Mouse (Mus musculus): ENCODE measurements around the gene Tmem125. TPM values are rescaled to one million over a fixed set of nuclear protein-coding genes. Genes with fewer than 3 reads are reported as not detected.

The Tmem125 gene
- polyA plus RNA-seq, 1 experiment from 2014 or later: 1.9 TPM

GRCm38 (mm10) chr4:118535610-118536009, 8.2 kb downstream of the Tmem125 start:
- 70% methylated on average over 6 of the region's 6 CpGs for WGBS (ENCODE audit: insufficient replicate concordance)
- H3K9me3 ChIP-seq (replicated peaks): no peaks in the 10 kb centered on the region
- no peak overlapping the region for H3K9ac ChIP-seq
- no peaks in the 10 kb centered on the region for H3K27me3 ChIP-seq
- H3K4me2 ChIP-seq: no peak overlapping the region
- H3K27ac ChIP-seq (replicated peaks): no peak overlapping the region
- H3K4me3 ChIP-seq (replicated peaks): no peak overlapping the region
- H3K36me3 ChIP-seq (replicated peaks): no peaks in the 10 kb centered on the region
- ATAC-seq (ENCODE audit: insufficient read depth): no peak
- no peaks in the 10 kb centered on the region for H3K4me1 ChIP-seq (replicated peaks)

GRCm38 (mm10) chr4:118533605-118534004, 10.2 kb downstream of the Tmem125 start:
- Histone ChIP-seq H3K9me3 (replicated peaks) (no peaks in the 10 kb centered on the region), H3K36me3 (replicated peaks) (no peaks in the 10 kb centered on the region), H3K9ac (no peak overlapping the region), H3K27ac (replicated peaks) (no peak overlapping the region), H3K4me2 (no peak overlapping the region), H3K4me1 (replicated peaks) (no peaks in the 10 kb centered on the region), H3K4me3 (replicated peaks) (no peak overlapping the region), H3K27me3 (no peaks in the 10 kb centered on the region)
- no peak for ATAC-seq (ENCODE audit: insufficient read depth)
- 42% methylated on average over 7 of the region's 7 CpGs for WGBS (ENCODE audit: insufficient replicate concordance)

- no peak overlapping the region for H3K9ac ChIP-seq
- no peak overlapping the region for H3K4me2 ChIP-seq
- no peak overlapping the region for H3K27ac ChIP-seq (replicated peaks)
- H3K27me3 ChIP-seq: no peaks in the 10 kb centered on the region
- no peak for ATAC-seq (ENCODE audit: insufficient read depth)
- no peaks in the 10 kb centered on the region for H3K9me3 ChIP-seq (replicated peaks)
- WGBS (ENCODE audit: insufficient replicate concordance): 23% methylated on average over 3 of the region's 4 CpGs
- no peaks in the 10 kb centered on the region for H3K36me3 ChIP-seq (replicated peaks)
- H3K4me1 ChIP-seq (replicated peaks): no peaks in the 10 kb centered on the region
- no peak overlapping the region for H3K4me3 ChIP-seq (replicated peaks)
Measured at GRCm38 (mm10) chr4:118533156-118533555, 10.7 kb downstream of the Tmem125 start.

GRCm38 (mm10) chr4:118532663-118533062, 11.2 kb downstream of the Tmem125 start:
- no peak overlapping the region for H3K4me2 ChIP-seq
- WGBS (ENCODE audit: insufficient replicate concordance): 43% methylated on average over 5 of the region's 5 CpGs
- H3K36me3 ChIP-seq (replicated peaks): no peaks in the 10 kb centered on the region
- H3K9ac ChIP-seq: no peak overlapping the region
- no peak overlapping the region for H3K27ac ChIP-seq (replicated peaks)
- H3K4me3 ChIP-seq (replicated peaks): no peak overlapping the region
- H3K27me3 ChIP-seq: no peaks in the 10 kb centered on the region
- no peaks in the 10 kb centered on the region for H3K4me1 ChIP-seq (replicated peaks)
- ATAC-seq (ENCODE audit: insufficient read depth): no peak
- no peaks in the 10 kb centered on the region for H3K9me3 ChIP-seq (replicated peaks)

- ATAC-seq (ENCODE audit: insufficient read depth): no peak
- peak overlapping the region; percentile 33; the same call in 1 of the 2 replicates for H3K4me2 ChIP-seq
- no peaks in the 10 kb centered on the region for H3K36me3 ChIP-seq (replicated peaks)
- peaks cover 3% of the 10 kb centered on the region; the same call in 1 of the 2 replicates for H3K4me1 ChIP-seq (replicated peaks)
- WGBS (ENCODE audit: insufficient replicate concordance): 61% methylated on average over 6 of the region's 6 CpGs
- H3K27ac ChIP-seq (replicated peaks): no peak overlapping the region
- H3K9ac ChIP-seq: no peak overlapping the region
- H3K4me3 ChIP-seq (replicated peaks): no peak overlapping the region
- no peaks in the 10 kb centered on the region for H3K27me3 ChIP-seq
- no peaks in the 10 kb centered on the region for H3K9me3 ChIP-seq (replicated peaks)
Measured at GRCm38 (mm10) chr4:118527720-118528119, 16.1 kb downstream of the Tmem125 start.

- Histone ChIP-seq H3K9ac (no peak overlapping the region), H3K4me1 (replicated peaks) (peaks cover 3% of the 10 kb centered on the region; the same call in 1 of the 2 replicates), H3K36me3 (replicated peaks) (no peaks in the 10 kb centered on the region), H3K4me3 (replicated peaks) (peak overlapping the region; percentile 25), H3K9me3 (replicated peaks) (no peaks in the 10 kb centered on the region), H3K4me2 (peak overlapping the region; percentile 33), H3K27me3 (no peaks in the 10 kb centered on the region), H3K27ac (replicated peaks) (peak overlapping the region; percentile 55; the same call in 1 of the 2 replicates)
- WGBS (ENCODE audit: insufficient replicate concordance): 49% methylated on average over 5 of the region's 5 CpGs
- ATAC-seq (ENCODE audit: insufficient read depth): no peak
Measured at GRCm38 (mm10) chr4:118527335-118527681, 16.5 kb downstream of the Tmem125 start.

- Histone ChIP-seq H3K27me3 (no peaks in the 10 kb centered on the region), H3K27ac (replicated peaks) (peak within 1 kb of the TSS; percentile 55; the same call in 1 of the 2 replicates), H3K4me2 (peak within 1 kb of the TSS; percentile 33), H3K9ac (no peak within 1 kb of the TSS), H3K36me3 (replicated peaks) (no peaks in the 10 kb centered on the region), H3K9me3 (replicated peaks) (no peaks in the 10 kb centered on the region), H3K4me1 (replicated peaks) (peaks cover 3% of the 10 kb centered on the region; the same call in 1 of the 2 replicates), H3K4me3 (replicated peaks) (peak within 1 kb of the TSS; percentile 25)
- WGBS (ENCODE audit: insufficient replicate concordance): 46% methylated on average over 17 of the region's 17 CpGs
- peak; percentile 58 for ATAC-seq (ENCODE audit: insufficient read depth)
Measured at GRCm38 (mm10) chr4:118526408-118527334, 17.2 kb downstream of the Tmem125 start, which contains the start of gene 2610528J11Rik. 2610528J11Rik (plus strand) TSS chr4:118526999.

- no peak overlapping the region for H3K27ac ChIP-seq (replicated peaks)
- 39% methylated on average over 3 of the region's 3 CpGs for WGBS (ENCODE audit: insufficient replicate concordance)
- H3K36me3 ChIP-seq (replicated peaks): no peaks in the 10 kb centered on the region
- ATAC-seq (ENCODE audit: insufficient read depth): no peak
- H3K9ac ChIP-seq: no peak overlapping the region
- no peak overlapping the region for H3K4me2 ChIP-seq
- no peaks in the 10 kb centered on the region for H3K9me3 ChIP-seq (replicated peaks)
- peaks cover 3% of the 10 kb centered on the region; the same call in 1 of the 2 replicates for H3K4me1 ChIP-seq (replicated peaks)
- H3K4me3 ChIP-seq (replicated peaks): no peak overlapping the region
- no peaks in the 10 kb centered on the region for H3K27me3 ChIP-seq
Measured at GRCm38 (mm10) chr4:118525779-118526178, 18.1 kb downstream of the Tmem125 start.

GRCm38 (mm10) chr4:118523976-118524375, 19.9 kb downstream of the Tmem125 start:
- 67% methylated on average over 7 of the region's 7 CpGs for WGBS (ENCODE audit: insufficient replicate concordance)
- peaks cover 3% of the 10 kb centered on the region; the same call in 1 of the 2 replicates for H3K4me1 ChIP-seq (replicated peaks)
- H3K36me3 ChIP-seq (replicated peaks): no peaks in the 10 kb centered on the region
- H3K27me3 ChIP-seq: no peaks in the 10 kb centered on the region
- no peak for ATAC-seq (ENCODE audit: insufficient read depth)
- H3K9ac ChIP-seq: no peak overlapping the region
- H3K27ac ChIP-seq (replicated peaks): no peak overlapping the region
- H3K4me3 ChIP-seq (replicated peaks): no peak overlapping the region
- no peaks in the 10 kb centered on the region for H3K9me3 ChIP-seq (replicated peaks)
- H3K4me2 ChIP-seq: no peak overlapping the region

- no peak overlapping the region for H3K9ac ChIP-seq
- WGBS (ENCODE audit: insufficient replicate concordance): 67% methylated on average over 7 of the region's 7 CpGs
- no peak overlapping the region for H3K4me2 ChIP-seq
- no peaks in the 10 kb centered on the region for H3K9me3 ChIP-seq (replicated peaks)
- peaks cover 11% of the 10 kb centered on the region; the same call in 1 of the 2 replicates for H3K27me3 ChIP-seq
- no peak overlapping the region for H3K4me3 ChIP-seq (replicated peaks)
- no peak overlapping the region for H3K27ac ChIP-seq (replicated peaks)
- H3K36me3 ChIP-seq (replicated peaks): no peaks in the 10 kb centered on the region
- H3K4me1 ChIP-seq (replicated peaks): peaks cover 11% of the 10 kb centered on the region; the same call in 1 of the 2 replicates
- ATAC-seq (ENCODE audit: insufficient read depth): no peak
Measured at GRCm38 (mm10) chr4:118522248-118522647, 21.6 kb downstream of the Tmem125 start.

GRCm38 (mm10) chr4:118518208-118518607, 25.6 kb downstream of the Tmem125 start:
- WGBS (ENCODE audit: insufficient replicate concordance): 46% methylated on average over 5 of the region's 5 CpGs
- Histone ChIP-seq H3K4me3 (replicated peaks) (no peak overlapping the region), H3K9ac (no peak overlapping the region), H3K9me3 (replicated peaks) (no peaks in the 10 kb centered on the region), H3K4me2 (no peak overlapping the region), H3K27me3 (peaks cover 21% of the 10 kb centered on the region), H3K36me3 (replicated peaks) (no peaks in the 10 kb centered on the region), H3K27ac (replicated peaks) (no peak overlapping the region), H3K4me1 (replicated peaks) (peaks cover 18% of the 10 kb centered on the region; the same call in 1 of the 2 replicates)
- ATAC-seq (ENCODE audit: insufficient read depth): no peak
